Mouse (Mus musculus) forebrain, embryonic 16.5 days (tissue): ENCODE measurements at regions not wholly inside any gene's neighbourhood (a gene's known extent, or its start where the extent isn't known, plus 50 kb on each side); places are given as distances from the start of the nearest gene placed in this dataset.

Source experiments
- ATAC-seq: fragments of 200-750 bp; cut with Nextera tagmentation; 2 replicates; pipeline ENCODE4 v1.8.0; 2017; ENCODE audit warnings: mild to moderate bottlenecking, moderate library complexity
- H3K27ac ChIP-seq: fragments of 300-500 bp; sonication (generic); 2 replicates; pipeline ENCODE4 v1.5.1; 2014; ENCODE audit warnings: low read length, control low read depth
- H3K27me3 ChIP-seq: fragments of 300-500 bp; sonication (generic); replicated peaks from 2 replicates; pipeline ENCODE4 v1.6.1; 2014; ENCODE audit warnings: low read length; ENCODE audit not compliant: control insufficient read depth, insufficient read depth
- H3K36me3 ChIP-seq: fragments of 300-500 bp; sonication (generic); 2 replicates; pipeline ENCODE4 v1.6.1; 2014; ENCODE audit not compliant: control insufficient read depth, insufficient read depth
- H3K4me1 ChIP-seq: fragments of 300-500 bp; sonication (generic); replicated peaks from 2 replicates; pipeline ENCODE4 v1.6.1; 2014; ENCODE audit warnings: low read length; ENCODE audit not compliant: control insufficient read depth, insufficient read depth
- H3K4me2 ChIP-seq: fragments of 300-500 bp; sonication (generic); 2 replicates; pipeline ENCODE4 v1.6.1; 2014; ENCODE audit warnings: mild to moderate bottlenecking, low read length, control low read depth
- H3K4me3 ChIP-seq: fragments of 300-500 bp; sonication (generic); replicated peaks from 2 replicates; pipeline ENCODE4 v1.5.1; 2014; ENCODE audit warnings: mild to moderate bottlenecking, low read length, control low read depth
- H3K9ac ChIP-seq: fragments of 300-500 bp; sonication (generic); replicated peaks from 2 replicates; pipeline ENCODE4 v1.6.1; 2014; ENCODE audit warnings: low read depth, low read length, control low read depth
- H3K9me3 ChIP-seq: fragments of 300-500 bp; sonication (generic); 2 replicates; pipeline ENCODE4 v1.6.1; 2016; ENCODE audit warnings: low read length; ENCODE audit not compliant: control insufficient read depth
- WGBS: fragments of 180-500 bp; shearing (Covaris S2); extraction: QIAGEN DNeasy Blood & Tissue Kit; methylation state at CpG from one replicate; pipeline ENCODE4 v1.1.7; 2014; 5-methylcytosine and 5-hydroxymethylcytosine counted together

DNA sequence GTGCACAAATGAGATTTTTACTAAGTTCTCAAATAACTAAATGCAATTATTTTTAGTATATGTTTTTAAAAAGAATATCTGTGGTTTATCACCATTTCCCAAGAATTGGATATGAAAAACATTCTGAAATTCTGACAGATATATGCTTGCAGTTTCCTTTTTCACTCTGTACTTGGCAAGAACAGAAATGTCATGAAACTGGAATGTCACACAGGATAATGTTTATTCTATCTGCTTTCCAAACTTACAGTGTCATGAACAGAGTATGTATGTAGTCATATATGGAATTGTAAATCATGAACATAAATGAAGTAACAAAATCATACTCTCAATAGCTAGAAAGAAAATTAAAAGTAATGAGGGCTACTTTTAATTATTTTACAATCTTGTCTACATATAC, 1640.7 kb upstream of the B3galt2 start:
- no peak overlapping the region for H3K4me3 ChIP-seq
- H3K9ac ChIP-seq, result no peak overlapping the region
- no peak overlapping the region for H3K4me2 ChIP-seq
- no peak overlapping the region for H3K27ac ChIP-seq
- no peaks in the 10 kb centered on the region for H3K36me3 ChIP-seq
- peak; percentile 47; the same call in 1 of the 2 replicates for ATAC-seq
- H3K9me3 ChIP-seq, result no peaks in the 10 kb centered on the region
- H3K4me1 ChIP-seq, result no peaks in the 10 kb centered on the region
- H3K27me3 ChIP-seq, result no peaks in the 10 kb centered on the region

GRCm38 (mm10) chr1:142000335-142000734, 1640.1 kb upstream of the B3galt2 start:
- H3K4me3 ChIP-seq, result no peak overlapping the region
- no peak overlapping the region for H3K27ac ChIP-seq
- H3K9me3 ChIP-seq, result no peaks in the 10 kb centered on the region
- H3K27me3 ChIP-seq, result no peaks in the 10 kb centered on the region
- H3K36me3 ChIP-seq, result no peaks in the 10 kb centered on the region
- no peak overlapping the region for H3K4me2 ChIP-seq
- 83% methylated on average over 4 of the region's 4 CpGs for WGBS
- H3K4me1 ChIP-seq, result no peaks in the 10 kb centered on the region
- ATAC-seq, result no peak
- no peak overlapping the region for H3K9ac ChIP-seq

GRCm38 (mm10) chr1:142006316-142006715, 1634.1 kb upstream of the B3galt2 start:
- H3K4me1 ChIP-seq, result no peaks in the 10 kb centered on the region
- H3K27me3 ChIP-seq, result no peaks in the 10 kb centered on the region
- no peak overlapping the region for H3K27ac ChIP-seq
- no peaks in the 10 kb centered on the region for H3K36me3 ChIP-seq
- no peak overlapping the region for H3K4me3 ChIP-seq
- 49% methylated on average over 1 of the region's 1 CpGs for WGBS
- no peaks in the 10 kb centered on the region for H3K9me3 ChIP-seq
- no peak overlapping the region for H3K9ac ChIP-seq
- H3K4me2 ChIP-seq, result no peak overlapping the region
- no peak for ATAC-seq

DNA sequence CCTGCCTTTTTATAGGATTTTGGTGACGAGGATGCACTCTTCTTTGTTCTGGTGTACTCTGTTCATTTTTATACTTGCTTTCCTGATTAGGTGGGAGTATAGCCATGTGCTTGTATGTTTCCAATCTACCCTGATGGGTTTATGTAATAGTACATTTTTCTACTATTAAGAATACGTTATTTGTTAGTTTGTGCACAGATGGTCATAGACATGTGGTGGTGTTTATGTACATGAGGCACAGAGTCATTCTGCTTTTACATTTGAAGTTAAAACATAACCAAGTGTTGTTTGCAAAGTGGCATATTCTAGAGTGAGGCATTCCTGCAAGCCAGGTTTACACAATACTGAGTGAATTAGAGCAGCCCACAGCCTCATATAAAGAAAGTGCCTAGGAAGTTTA, 1597.7 kb upstream of the B3galt2 start:
- no peak overlapping the region for H3K4me2 ChIP-seq
- no peak overlapping the region for H3K9ac ChIP-seq
- H3K36me3 ChIP-seq, result no peaks in the 10 kb centered on the region
- 68% methylated on average over 2 of the region's 2 CpGs for WGBS
- H3K9me3 ChIP-seq, result no peaks in the 10 kb centered on the region
- no peaks in the 10 kb centered on the region for H3K27me3 ChIP-seq
- peak; percentile 45; the same call in 1 of the 2 replicates for ATAC-seq
- H3K27ac ChIP-seq, result no peak overlapping the region
- no peaks in the 10 kb centered on the region for H3K4me1 ChIP-seq
- no peak overlapping the region for H3K4me3 ChIP-seq

DNA sequence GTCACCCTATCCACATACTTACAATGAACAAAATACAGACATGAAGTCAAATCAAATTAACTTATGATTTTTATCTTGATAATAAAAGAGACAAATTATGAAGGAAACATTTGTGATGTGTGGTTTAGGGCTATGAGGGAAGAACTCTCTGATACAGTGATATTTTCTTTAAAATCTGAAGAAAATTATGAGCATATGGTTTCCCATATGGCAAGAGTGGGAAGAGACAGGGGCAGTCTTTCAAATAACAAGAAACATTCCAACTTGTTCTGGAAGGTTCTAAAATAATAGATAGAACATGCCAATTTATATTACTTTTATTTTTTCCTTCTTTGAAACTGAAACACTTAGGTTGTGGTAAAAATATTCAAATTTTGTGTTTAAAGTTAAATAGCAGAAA, 1585.3 kb upstream of the B3galt2 start:
- Histone ChIP-seq H3K27me3 (no peaks in the 10 kb centered on the region), H3K4me3 (no peak overlapping the region), H3K9ac (no peak overlapping the region), H3K4me2 (no peak overlapping the region), H3K4me1 (no peaks in the 10 kb centered on the region), H3K9me3 (no peaks in the 10 kb centered on the region), H3K36me3 (no peaks in the 10 kb centered on the region), H3K27ac (no peak overlapping the region)
- 0 out of 2 replicates have a peak, but pooled peaks have one; percentile 43 for ATAC-seq
